Mouse (Mus musculus): ENCODE measurements around the gene Gm572. TPM values are rescaled to one million over a fixed set of nuclear protein-coding genes. Genes with fewer than 3 reads are reported as not detected.

The Gm572 gene
- polyA plus RNA-seq, 1 experiment from 2014 or later = not detected

GRCm38 (mm10) chr4:148607758-148608157, 35.4 kb upstream of the Gm572 start:
- Histone ChIP-seq H3K9ac (no peak overlapping the region), H3K4me1 (replicated peaks) (peaks cover 3% of the 10 kb centered on the region; the same call in 1 of the 2 replicates), H3K4me2 (no peak overlapping the region), H3K36me3 (peaks cover 10% of the 10 kb centered on the region), H3K27ac (no peak overlapping the region), H3K27me3 (no peaks in the 10 kb centered on the region), H3K4me3 (no peak overlapping the region), H3K9me3 (no peaks in the 10 kb centered on the region)
- ATAC-seq (ENCODE audit: low FRiP score) = no peak
- whole genome bisulfite sequencing = 22% methylated on average over 5 of the region's 5 CpGs

DNA sequence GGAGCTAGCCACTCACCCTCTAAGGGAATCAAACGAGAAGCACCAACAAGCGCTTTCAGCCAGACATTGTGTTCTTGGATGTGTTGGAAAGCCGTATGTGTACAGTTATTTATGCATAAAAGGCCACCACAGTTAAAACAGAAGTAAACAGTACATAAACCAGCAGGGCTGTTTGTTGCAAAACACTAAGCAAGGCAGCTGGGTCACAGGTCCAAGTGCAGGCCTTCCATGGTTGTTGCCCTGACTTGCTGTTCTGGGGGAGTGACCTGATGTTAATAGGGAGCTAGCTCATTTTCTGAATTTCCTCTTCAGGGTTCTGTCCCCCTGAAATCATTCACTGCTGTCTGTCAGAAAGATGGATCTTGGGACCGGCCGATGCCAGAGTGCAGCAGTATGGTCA, 33.3 kb upstream of the Gm572 start:
- H3K9me3 ChIP-seq = no peaks in the 10 kb centered on the region
- peaks cover 17% of the 10 kb centered on the region for H3K4me1 ChIP-seq (replicated peaks)
- H3K9ac ChIP-seq = no peak overlapping the region
- H3K36me3 ChIP-seq = peaks cover 23% of the 10 kb centered on the region
- no peak for ATAC-seq (ENCODE audit: low FRiP score)
- H3K27me3 ChIP-seq = no peaks in the 10 kb centered on the region
- WGBS = 82% methylated on average over 5 of the region's 5 CpGs
- H3K4me2 ChIP-seq = no peak overlapping the region
- H3K27ac ChIP-seq = no peak overlapping the region
- H3K4me3 ChIP-seq = no peak overlapping the region

DNA sequence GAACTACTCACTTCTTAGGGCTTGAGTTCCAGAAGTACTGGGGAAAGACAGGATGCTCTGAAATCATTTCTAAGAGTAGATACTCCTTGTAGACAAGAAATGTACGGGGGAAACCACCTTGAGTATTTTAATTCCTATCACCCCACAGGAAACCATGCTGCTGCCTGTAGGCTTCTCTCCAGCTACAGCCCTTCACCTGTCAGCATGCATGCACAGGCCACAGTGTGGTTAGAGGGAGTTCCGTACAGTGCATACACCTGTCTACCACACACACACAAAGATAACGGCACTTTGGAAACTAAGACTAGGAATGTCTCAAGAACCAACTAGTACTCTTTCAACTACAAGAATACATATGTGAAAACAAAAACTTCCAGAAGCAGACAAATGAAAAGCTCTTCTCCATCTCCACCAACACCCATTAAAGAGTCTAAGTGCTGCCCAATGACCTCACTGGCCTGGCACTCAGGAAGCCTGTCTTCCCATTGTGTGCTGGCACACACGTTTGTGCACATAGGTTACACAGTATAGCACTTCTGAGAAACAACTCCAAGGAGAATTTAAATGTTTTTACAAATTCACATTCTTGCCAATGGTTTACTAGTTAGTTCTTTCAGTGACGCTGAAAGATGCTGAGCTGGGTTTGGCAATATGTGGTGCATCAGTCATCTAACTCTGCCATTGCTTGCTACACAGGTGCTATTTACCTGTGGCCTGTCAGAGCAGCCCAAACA, 32.3 kb upstream of the Gm572 start:
- H3K27me3 ChIP-seq = no peaks in the 10 kb centered on the region
- WGBS = 75% methylated on average over 5 of the region's 5 CpGs

DNA sequence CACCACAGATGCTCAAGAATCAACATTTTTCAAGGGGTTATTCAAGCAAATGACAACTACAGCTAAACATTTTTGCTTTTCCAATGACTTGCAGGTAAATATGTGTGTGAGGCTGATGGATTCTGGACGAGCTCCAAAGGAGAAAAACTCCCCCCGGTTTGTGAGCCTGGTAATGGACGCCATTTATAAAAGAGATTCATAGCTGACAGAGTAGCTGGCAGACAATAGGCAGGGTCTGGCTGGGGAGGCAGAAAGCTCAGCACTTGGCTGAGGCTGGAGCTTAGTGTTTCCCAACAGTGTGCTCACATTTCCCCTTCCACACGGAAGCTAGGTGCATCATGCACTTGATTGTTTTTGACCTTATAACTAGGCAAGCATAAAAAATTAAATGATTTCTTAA, 30.6 kb upstream of the Gm572 start:
- Histone ChIP-seq H3K27me3 (no peaks in the 10 kb centered on the region), H3K36me3 (peaks cover 45% of the 10 kb centered on the region), H3K27ac (peak overlapping the region; percentile 73), H3K4me1 (replicated peaks) (peaks cover 17% of the 10 kb centered on the region), H3K4me3 (no peak overlapping the region), H3K9ac (no peak overlapping the region), H3K4me2 (no peak overlapping the region), H3K9me3 (no peaks in the 10 kb centered on the region)
- no peak for ATAC-seq (ENCODE audit: low FRiP score)
- WGBS = 49% methylated on average over 4 of the region's 4 CpGs

More for the DNA sequence above, 32.3 kb upstream of the Gm572 start:
- Histone ChIP-seq H3K27ac (no peak overlapping the region), H3K4me2 (no peak overlapping the region), H3K9ac (no peak overlapping the region), H3K4me1 (replicated peaks) (peaks cover 17% of the 10 kb centered on the region), H3K9me3 (no peaks in the 10 kb centered on the region), H3K4me3 (no peak overlapping the region), H3K36me3 (peaks cover 33% of the 10 kb centered on the region)
- ATAC-seq (ENCODE audit: low FRiP score) = no peak

DNA sequence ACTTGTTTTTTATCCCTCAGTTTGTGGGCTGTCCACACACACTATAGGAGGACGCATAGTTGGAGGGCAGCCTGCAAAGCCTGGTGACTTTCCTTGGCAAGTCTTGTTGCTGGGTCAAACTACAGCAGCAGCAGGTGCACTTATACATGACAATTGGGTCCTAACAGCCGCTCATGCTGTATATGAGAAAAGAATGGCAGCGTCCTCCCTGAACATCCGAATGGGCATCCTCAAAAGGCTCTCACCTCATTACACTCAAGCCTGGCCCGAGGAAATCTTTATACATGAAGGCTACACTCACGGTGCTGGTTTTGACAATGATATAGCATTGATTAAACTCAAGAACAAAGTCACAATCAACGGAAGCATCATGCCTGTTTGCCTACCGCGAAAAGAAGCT, 29.4 kb upstream of the Gm572 start:
- H3K9me3 ChIP-seq = no peaks in the 10 kb centered on the region
- H3K4me2 ChIP-seq = no peak overlapping the region
- peak overlapping the region; percentile 40; the same call in 1 of the 2 replicates for H3K27ac ChIP-seq
- H3K4me1 ChIP-seq (replicated peaks) = peaks cover 17% of the 10 kb centered on the region
- no peak overlapping the region for H3K4me3 ChIP-seq
- H3K27me3 ChIP-seq = no peaks in the 10 kb centered on the region
- peaks cover 53% of the 10 kb centered on the region for H3K36me3 ChIP-seq
- no peak for ATAC-seq (ENCODE audit: low FRiP score)
- H3K9ac ChIP-seq = no peak overlapping the region
- WGBS = 50% methylated on average over 9 of the region's 9 CpGs

DNA sequence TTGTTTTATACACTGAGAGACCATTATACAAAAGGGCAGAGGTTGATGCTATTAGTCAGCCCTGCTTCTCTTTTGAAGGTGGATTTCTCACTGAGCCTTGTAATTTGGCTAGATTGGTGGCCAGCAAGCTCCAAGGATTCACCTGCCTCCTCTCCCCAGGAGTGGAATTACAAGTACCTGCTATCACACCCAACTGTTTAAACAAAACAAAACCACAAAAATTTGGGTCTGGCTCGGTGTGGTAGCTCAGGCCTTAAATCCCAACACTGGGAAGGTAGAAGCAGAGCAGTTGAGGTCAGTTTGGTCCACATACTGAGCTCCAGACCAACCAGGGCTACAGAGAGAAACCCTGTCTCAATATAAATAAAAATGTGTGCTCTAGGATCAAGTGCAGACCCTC, 23.3 kb upstream of the Gm572 start:
- ATAC-seq (ENCODE audit: low FRiP score) = no peak
- peaks cover 93% of the 10 kb centered on the region for H3K36me3 ChIP-seq
- H3K9ac ChIP-seq = no peak overlapping the region
- no peak overlapping the region for H3K4me2 ChIP-seq
- H3K9me3 ChIP-seq = no peaks in the 10 kb centered on the region
- peaks cover 18% of the 10 kb centered on the region for H3K4me1 ChIP-seq (replicated peaks)
- H3K27me3 ChIP-seq = no peaks in the 10 kb centered on the region
- WGBS = 89% methylated on average over 1 of the region's 1 CpGs
- H3K27ac ChIP-seq = no peak overlapping the region
- H3K4me3 ChIP-seq = no peak overlapping the region

- ATAC-seq (ENCODE audit: low FRiP score) = no peak
- Histone ChIP-seq H3K9me3 (no peaks in the 10 kb centered on the region), H3K27ac (no peak overlapping the region), H3K36me3 (peaks cover 88% of the 10 kb centered on the region), H3K4me3 (no peak overlapping the region), H3K4me2 (no peak overlapping the region), H3K4me1 (replicated peaks) (peaks cover 27% of the 10 kb centered on the region), H3K27me3 (no peaks in the 10 kb centered on the region), H3K9ac (no peak overlapping the region)
- 89% methylated on average over 1 of the region's 1 CpGs for WGBS
Measured at GRCm38 (mm10) chr4:148620718-148621117, 22.4 kb upstream of the Gm572 start.

DNA sequence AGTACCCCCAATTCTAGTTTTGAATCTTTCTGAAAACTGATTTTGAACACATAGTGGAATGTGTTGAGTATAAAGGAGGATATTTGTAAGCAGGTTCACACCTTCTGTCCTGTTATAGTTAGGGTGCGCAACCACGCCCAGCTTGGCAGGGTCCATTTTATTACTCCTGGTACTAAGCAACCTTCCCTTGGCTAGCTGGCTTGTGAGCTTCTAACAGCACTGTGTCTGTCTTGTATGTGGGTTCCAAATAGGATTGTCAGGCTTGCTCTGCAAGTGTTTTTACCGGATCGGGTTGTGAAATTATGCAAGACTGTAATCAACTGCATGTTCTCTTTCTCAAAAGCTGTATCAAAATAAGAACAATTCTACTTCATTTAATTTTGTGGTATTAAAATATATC, 20.6 kb upstream of the Gm572 start:
- Histone ChIP-seq H3K27ac (no peak overlapping the region), H3K4me1 (replicated peaks) (peaks cover 28% of the 10 kb centered on the region), H3K4me3 (no peak overlapping the region), H3K4me2 (no peak overlapping the region), H3K9me3 (no peaks in the 10 kb centered on the region), H3K9ac (no peak overlapping the region), H3K27me3 (no peaks in the 10 kb centered on the region), H3K36me3 (peaks cover 70% of the 10 kb centered on the region)
- WGBS = 96% methylated on average over 4 of the region's 4 CpGs
- no peak for ATAC-seq (ENCODE audit: low FRiP score)

DNA sequence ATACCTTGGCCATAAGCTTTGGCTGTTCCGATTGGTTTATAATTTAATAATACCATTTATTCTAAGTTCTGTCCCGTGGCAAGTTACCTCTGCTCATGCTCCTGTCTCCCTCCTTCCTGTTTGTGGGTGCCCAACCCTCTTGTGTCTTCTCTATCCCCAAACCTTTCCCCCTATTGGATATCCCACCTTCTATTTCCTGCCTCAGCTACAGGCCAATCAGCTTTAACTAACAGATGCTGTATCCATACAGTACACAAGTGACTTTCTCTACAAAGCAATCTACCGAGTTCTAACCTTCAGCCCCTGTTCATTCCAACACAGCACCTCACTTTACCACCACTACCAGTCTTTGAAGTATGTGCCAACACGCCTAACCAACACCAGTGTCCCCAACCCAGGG, 19.5 kb upstream of the Gm572 start:
- no peak overlapping the region for H3K9ac ChIP-seq
- H3K4me2 ChIP-seq = no peak overlapping the region
- ATAC-seq (ENCODE audit: low FRiP score) = no peak
- no peak overlapping the region for H3K27ac ChIP-seq
- H3K4me1 ChIP-seq (replicated peaks) = peaks cover 28% of the 10 kb centered on the region
- 91% methylated on average over 4 of the region's 4 CpGs for WGBS
- peaks cover 63% of the 10 kb centered on the region for H3K36me3 ChIP-seq
- H3K9me3 ChIP-seq = no peaks in the 10 kb centered on the region
- no peak overlapping the region for H3K4me3 ChIP-seq
- no peaks in the 10 kb centered on the region for H3K27me3 ChIP-seq

- H3K9ac ChIP-seq = no peak overlapping the region; the same call in 1 of the 2 replicates
- no peak for ATAC-seq (ENCODE audit: low FRiP score)
- peak overlapping the region; percentile 98 for H3K4me3 ChIP-seq
Measured at GRCm38 (mm10) chr4:148625010-148625409, 18.1 kb upstream of the Gm572 start.

DNA sequence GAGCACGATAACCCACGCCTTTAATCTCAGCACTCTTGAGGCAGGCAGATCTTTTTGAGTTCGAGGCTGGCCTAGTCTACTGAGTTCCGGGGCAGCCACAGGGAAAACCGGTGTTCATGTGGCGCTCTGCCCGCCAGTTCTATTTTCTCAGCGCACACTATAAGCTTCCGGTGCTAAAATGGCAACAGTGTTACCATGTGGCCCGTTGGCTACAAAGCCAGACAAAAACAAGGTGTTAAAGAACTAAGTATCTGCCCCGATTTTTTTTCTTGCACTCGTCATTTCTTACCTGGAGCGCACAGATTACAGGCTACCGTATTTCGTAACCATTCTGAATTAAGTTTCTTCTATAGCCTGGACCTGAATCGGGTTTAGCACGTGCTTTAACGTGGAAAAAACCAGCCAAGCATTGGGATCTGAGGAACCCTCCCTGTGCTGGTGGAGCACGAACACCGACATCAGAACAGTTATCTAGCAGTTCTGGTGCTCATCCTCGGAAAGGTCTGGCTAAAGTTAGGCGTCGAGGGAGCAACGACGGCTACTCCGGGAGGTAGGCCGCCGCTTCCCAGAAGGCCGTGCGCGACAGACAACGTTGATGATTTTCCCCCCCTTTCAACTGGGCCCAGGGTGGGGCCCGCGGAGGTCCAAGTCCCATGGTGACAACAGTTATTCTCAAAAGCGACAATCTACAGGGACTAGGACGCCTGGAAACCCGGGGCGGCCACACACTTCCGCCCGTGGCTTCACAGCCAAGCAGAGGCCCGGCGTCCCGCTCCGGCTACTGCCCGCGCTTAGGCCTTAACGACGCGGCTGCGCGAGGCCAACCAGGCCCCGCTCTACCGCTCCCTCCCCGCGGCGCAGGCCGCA, 17.1 kb upstream of the Gm572 start:
- ATAC-seq (ENCODE audit: low FRiP score) = peak; percentile 72
- H3K27me3 ChIP-seq = no peaks in the 10 kb centered on the region
- peak overlapping the region; percentile 98 for H3K27ac ChIP-seq
- no peaks in the 10 kb centered on the region for H3K9me3 ChIP-seq
- H3K9ac ChIP-seq = peak overlapping the region; percentile 99
- peaks cover 28% of the 10 kb centered on the region for H3K4me1 ChIP-seq (replicated peaks)
- H3K4me3 ChIP-seq = peak overlapping the region; percentile 98
- peaks cover 42% of the 10 kb centered on the region for H3K36me3 ChIP-seq
- WGBS = 1% methylated on average over 57 of the region's 57 CpGs
- peak overlapping the region; percentile 98 for H3K4me2 ChIP-seq

More at GRCm38 (mm10) chr4:148625010-148625409, 18.1 kb upstream of the Gm572 start:
- WGBS = 87% methylated on average over 10 of the region's 10 CpGs
- H3K9me3 ChIP-seq = no peaks in the 10 kb centered on the region
- peaks cover 28% of the 10 kb centered on the region for H3K4me1 ChIP-seq (replicated peaks)
- H3K27ac ChIP-seq = no peak overlapping the region
- peaks cover 49% of the 10 kb centered on the region for H3K36me3 ChIP-seq
- H3K27me3 ChIP-seq = no peaks in the 10 kb centered on the region
- H3K4me2 ChIP-seq = peak overlapping the region; percentile 98

DNA sequence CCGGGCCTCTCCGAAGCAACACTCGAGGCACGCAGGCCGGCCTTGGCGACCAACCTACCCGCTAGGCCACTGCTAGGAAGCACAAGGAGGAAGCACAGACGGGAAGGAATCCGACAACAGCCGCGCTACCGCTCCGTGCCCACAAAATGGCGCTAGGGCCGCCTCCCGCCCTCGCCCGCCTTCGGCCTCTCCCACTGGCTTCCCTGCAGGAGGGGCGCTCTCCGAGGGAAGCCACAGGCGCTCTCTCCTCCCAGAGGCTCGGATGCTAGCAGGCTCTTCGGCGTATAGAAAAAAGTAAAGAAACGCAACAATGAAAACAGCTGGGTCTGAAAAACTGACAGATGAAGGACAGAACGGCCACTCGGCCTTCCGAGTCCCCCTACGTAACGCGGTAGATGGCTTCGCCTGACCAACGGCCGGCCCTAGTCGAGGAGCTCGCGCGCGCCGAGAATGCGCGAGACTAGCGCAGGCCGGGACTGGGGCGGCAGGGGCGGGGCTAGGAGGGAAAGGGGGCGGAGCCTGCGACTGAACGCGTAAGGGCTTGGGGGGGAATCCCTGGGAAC, 16.4 kb upstream of the Gm572 start, which contains the start of gene Tardbp:
TSS of gene Tardbp (minus strand) at position 397 of the 563 bp plus-strand sequence.
- peak within 1 kb of the TSS; percentile 99 for H3K9ac ChIP-seq
- under 1% methylated on average over 51 of the region's 51 CpGs for WGBS
- no peaks in the 10 kb centered on the region for H3K9me3 ChIP-seq
- ATAC-seq (ENCODE audit: low FRiP score) = peak; percentile 96
- H3K4me2 ChIP-seq = peak within 1 kb of the TSS; percentile 98
- no peaks in the 10 kb centered on the region for H3K27me3 ChIP-seq
- H3K36me3 ChIP-seq = peaks cover 35% of the 10 kb centered on the region
- peak within 1 kb of the TSS; percentile 98 for H3K27ac ChIP-seq
- H3K4me1 ChIP-seq (replicated peaks) = peaks cover 28% of the 10 kb centered on the region
- H3K4me3 ChIP-seq = peak within 1 kb of the TSS; percentile 98

Data from hindbrain, embryonic 13.5 days (tissue).